Mouse (Mus musculus) right cerebral cortex, postnatal 10 days (tissue): ENCODE measurements around the gene Nxt2.
"Not testable (repeated sequence)": the region's sequence is repeated elsewhere in the genome, so short reads cannot be mapped to it uniquely, and the experiment has no call there.

ENCODE experiments used
- DNase-seq, 2 experiments: peaks; one replicate each; pipeline ENCODE4 v3.0.0; 2021; ENCODE audit warnings: low spot score in 2 of 2

The Nxt2 gene

DNA sequence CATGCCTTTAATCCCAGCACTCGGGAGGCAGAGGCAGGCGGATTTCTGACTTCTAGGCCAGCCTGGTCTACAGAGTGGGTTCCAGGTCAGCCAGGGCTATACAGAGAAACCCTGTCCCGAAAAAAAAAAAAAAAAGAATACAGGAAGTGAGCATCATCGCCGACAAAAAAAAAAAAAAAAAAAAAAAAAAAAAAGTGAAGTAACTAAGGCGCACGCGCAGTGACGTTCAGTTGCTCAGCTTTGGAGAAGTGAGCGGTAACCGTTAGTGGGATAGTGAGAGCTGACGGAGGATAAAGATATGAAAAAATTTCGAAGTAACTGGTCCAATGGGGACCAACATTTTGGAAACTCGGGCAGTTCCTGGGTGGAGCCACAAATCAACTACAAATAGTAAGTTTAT lies at the start of gene Nxt2:
Gene Nxt2, plus strand, starts transcription at position 229 of the 400 bp plus-strand sequence.
- no peak for DNase-seq

DNA sequence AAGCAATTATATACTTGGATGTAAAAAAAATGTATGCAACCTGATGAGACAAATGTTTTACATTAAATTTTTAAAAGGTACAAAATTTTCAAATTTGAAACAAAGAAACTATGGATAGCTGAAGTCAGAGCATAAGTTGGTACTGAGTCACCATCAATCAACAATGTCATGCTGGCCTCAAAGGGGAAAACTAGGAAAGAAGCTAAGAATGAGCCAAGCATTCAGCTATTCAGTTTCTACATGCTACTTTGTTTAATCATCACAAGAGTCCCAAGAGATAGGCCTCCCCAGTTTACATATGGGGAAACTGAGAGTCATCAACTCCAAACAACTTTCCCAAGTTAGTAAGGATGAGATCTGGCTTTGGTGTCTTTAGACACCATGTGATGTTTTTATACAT lies 49.6 kb upstream of the Nxt2 start:
- DNase-seq, result no peak

DNA sequence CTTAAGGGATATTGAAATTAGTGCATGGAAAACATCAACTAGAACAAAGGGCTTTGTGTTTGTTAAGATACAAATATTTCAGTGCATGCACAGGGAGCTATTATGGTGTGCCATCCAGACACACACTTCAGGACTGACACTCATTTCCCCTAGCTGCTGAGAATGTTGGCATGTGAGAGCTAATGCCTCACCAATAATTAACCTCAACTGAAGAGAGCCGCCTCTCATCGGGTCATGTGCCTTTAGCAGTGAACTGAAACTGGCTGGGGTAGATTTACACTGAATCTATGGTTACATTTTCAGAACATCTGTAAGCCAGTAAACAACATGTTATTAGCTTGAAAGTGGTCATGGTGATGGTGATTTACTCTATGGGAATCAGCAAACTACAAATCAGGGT lies 44.5 kb upstream of the Nxt2 start:
- no peak for DNase-seq

DNA sequence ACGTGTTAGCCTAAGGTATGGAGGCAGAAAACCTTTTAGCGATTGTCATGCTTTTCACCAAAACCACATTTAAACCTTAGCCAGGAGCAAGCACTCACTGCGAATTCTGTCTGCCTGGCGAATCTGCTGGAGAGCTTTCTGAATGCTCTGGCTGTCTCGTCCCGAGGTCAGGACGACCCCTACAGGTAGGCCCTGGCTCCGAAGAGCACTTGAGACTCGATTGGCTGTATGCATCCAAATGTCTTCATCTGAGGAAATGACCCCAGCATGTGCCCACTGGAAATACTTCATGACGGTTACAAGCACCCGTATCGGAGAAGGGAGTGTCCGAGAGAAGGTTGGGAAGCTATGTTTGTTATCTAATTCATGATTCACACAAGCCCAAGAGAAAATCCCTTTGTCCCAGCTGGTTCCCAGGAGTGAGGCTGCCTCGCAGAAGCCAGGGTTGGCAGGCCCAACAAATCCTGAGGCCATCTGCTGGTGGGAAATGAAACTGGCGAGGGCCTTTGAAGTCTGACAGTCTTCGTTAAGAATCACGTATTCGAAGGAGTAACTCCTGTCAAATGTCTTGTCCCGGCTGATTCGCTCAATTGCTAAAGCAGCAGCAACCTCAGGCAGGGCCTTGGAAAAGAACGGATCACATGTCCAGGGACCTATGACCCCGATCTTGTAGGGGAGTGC lies 37.4 kb upstream of the Nxt2 start:
- peak; percentile 58 to 70 for DNase-seq

DNA sequence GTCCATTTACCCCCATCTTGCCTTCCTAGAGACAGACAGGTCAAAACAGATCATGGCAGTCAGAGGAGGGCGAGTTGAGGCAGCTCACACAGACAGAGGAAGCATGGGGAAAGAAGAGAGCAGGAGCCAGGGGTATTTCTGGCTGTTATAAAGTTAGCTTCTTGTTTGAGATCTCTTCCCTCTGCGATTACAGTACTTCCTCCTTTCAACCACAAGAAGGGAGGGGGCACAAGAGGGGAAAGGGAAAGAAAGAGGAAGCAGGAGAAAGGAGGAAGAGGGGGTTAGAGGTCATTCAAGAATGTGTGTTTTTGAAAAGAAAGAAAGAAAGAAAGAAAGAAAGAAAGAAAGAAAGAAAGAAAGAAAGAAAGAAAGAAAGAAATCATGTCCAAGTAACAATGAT lies 36.2 kb upstream of the Nxt2 start:
- no peak for DNase-seq

DNA sequence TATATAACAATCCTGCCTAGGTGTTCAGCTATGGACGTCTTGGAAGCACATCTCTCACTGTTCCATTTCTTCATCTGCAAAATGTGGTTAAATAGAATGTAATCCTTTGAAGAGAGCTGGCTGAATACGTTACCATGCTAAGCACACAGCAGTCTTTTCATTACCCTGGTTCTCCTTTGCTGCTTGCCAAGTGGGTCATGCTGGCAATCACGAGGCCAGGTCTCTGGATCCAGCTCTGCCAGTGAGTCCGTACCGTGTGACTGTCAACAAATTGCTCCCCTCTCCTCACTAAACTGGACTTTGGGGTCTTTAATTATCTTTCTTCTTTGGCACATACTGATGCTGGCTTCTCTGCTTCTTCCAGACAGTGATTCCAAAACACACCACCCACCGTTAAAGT lies 32.1 kb upstream of the Nxt2 start:
- DNase-seq, result peak; percentile 35 to 54

DNA sequence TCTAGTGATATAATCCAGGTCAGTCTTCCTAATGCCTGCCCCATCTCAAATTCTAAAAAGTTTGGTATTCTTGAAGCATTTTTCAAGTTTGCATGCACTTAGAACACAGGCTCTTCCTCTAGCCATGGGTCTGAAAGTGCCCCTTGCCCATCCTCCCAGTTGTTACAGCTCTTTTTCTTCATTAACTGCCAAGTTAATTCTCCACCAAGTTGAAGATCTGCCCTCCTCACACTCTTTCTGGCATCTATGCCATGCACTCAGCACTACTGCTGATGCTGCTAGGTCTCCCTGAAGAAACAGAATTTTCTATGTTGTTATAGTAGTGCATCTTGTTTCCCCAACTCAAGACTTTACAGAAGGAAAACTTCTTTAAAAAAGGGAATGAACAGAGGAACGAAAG lies 31.0 kb upstream of the Nxt2 start:
- DNase-seq, result no peak

DNA sequence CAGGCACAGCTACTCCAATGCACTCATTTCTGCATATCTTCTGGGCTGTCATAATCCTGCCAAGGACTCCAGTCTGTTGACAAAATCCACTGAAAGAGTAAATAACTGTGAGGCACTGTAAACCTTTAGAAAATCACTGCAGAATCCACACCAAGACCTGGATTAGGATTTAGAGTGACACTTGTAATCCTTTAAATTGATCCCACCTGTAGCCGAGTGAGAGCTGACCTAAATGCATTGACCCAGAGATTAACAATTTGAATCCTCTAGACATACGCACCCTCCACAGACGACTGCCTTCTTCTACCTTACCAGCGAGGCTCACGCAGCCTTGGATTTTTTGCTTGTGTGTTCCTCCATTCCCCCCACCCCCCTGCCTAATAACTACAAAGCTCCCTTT lies 29.7 kb upstream of the Nxt2 start, which contains the start of gene Gucy2f:
Gene Gucy2f, minus strand, starts transcription at position 101 of the 400 bp plus-strand sequence.
- DNase-seq, result no peak

DNA sequence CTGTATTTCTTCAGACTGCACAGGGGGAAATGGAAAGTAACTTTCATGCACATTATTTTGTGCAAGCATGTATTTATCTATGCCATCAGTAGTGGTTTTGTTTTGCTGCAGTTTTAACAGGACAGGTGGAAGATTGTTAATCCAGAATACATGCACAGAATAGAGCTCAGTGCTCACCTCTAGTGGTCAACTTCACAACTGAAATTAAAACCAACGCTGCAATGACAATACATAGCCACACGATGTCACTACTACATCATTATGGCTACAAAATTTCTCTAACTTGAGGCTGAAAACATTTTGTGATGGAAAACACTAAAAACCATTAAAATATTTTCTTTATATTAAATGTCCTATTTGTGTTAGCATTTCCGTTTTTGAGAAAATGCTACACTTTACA lies 26.3 kb upstream of the Nxt2 start:
- peak; percentile 38 to 46 for DNase-seq

DNA sequence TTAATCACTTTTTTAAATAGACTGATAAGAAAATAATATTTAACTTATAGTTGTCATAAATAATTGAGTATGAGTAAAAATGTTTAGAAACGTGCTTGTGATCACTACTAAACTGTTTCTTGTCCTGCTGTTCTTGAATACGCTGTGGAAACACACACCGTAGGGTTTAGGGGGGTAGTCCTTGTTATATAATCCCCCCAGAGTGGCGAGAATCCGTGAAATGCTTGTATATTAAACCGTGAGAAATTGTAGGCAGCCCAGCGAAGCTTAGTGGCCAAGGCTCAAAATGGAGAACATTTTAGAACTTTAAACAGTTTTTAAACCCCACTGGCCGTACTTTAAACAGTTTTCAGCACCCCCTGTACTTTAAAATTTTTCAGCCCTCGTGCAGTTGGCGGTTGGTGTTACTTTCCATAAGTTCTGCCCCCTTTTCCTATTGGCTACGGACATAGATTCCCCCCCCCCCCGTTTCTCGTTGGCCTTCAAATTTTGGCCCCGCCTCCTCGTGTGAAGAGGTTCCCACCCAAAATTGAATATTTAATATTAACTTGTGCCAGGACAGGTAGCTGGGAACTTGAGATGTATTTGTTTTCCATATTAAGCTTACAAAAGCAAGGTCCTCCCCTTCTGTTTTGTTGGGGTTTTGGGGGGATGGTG lies 956 bp downstream of the Nxt2 start:
- peak in 1 of 2 experiments; percentile 23 for DNase-seq

DNA sequence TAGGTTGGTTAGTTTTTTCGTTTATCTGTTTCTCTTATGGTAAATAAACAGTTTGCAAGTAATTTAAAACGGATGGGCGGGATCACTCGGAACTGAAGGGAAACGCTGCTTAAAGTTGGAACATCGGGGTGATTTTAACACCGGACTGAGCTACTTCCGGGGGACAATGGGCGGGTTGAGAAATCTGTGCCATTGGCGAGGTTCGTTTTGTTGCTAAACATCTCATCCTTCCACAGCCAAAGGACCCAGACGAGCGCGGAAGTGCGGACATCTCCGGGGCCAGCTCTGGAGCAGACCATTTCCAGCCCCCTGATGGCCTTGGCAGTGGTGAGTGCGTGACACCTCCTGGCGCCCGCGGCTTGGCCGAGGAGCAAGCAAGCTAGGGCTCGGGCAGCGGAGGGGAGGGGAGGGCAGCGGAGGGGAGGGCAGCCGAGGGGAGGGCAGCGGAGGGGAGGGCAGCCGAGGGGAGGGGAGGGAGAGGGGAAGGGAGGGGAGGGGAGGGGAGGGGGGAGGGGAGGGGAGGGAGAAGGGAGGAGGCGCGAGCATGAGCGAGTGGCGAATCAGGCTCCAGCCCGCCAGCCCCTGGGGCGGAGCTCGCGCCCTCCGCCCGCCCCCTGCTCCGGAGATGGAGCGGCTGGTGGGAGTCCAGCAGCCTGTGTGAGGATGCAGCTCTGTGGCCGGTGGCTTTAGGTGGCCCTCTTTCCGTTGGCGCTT lies 1.6 kb downstream of the Nxt2 start:
- DNase-seq, result peak; percentile 82 to 83

DNA sequence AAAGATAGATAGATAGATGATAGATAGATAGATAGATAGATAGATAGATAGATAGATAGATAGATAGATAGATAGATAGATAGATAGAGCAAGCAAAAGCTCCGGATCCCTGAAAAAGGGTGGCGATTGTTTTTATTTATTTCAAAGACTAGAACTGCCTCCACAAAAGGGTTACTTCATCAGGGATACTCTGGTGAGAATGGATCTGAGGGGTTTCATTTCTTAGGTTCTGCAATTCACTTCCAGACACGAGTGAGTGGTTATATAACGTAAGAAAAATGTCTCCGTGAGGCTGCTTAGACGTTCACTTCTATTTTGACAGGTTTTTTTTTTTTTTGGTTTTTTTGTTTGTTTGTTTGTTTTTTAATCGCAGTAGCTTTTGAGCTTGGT lies 2.2 kb downstream of the Nxt2 start:
- DNase-seq, result no peak

DNA sequence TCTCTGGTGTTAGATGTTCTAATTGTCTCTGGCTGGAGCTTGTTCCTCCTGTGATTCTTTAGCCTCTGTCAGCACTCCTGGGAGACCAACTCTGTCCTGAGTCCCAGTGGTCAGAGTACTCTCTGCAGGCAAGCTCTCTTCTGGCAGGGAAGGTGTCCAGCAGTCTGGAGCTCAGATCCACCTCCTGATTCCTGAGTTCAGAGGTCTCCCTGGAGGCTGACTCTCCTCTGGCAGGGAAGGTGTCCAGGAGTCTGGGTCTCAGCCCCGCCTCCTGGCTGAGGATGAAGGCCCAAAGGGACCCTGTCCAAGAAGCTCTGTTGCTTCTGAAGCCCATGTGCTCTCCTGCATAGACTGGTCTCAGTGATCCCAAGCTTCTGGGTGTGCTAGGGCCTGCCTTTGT lies 9.6 kb downstream of the Nxt2 start:
- not testable (repeated sequence) for DNase-seq

DNA sequence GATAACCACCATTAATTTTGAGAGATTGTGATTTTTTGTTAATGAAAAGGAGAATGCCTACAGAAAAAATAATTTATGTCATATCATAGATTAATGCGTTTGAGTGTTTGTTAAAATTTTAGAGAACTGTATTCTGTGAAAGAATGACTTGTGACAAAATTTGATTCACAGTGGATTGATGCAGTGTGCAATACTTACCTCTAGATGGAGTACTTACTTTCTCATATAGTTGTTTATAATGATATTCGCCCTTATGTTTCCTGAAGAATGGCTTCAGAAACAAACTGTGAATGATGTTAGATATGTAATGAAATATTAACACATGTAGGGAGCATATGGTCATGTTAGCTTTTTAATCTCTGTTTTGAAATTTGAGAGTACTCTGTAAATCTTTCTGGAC lies 10.5 kb downstream of the Nxt2 start:
- DNase-seq, result no peak

DNA sequence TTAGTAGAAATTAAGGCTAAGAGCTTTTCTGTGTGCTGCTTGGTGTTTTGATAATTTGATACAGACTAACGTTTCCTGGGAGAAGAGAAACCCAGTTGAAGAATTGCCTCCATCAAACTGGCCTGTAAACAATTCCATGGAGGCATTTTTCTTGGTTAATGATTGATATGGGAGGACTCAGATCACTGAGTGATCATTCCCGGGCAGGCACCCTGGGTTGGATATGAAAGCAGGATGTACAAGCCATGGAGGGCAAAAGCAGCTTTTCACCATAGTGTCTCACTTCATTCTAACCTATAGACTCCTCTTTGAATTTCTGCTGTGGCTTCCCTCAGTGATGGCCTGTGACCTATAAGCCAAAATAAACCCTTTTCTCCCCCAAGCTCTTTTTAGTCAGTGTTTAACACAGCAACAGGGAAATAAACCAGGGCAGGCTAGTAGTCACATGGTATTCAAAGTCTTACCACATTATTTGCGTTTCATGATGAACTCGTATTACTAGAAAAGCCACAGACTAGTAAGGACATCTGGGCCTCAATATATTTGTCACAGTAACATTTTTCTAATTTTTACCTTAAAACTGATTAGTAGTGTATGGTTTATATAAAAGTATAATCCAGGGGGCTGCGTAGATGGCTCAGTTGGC lies 19.2 kb downstream of the Nxt2 start:
- no peak for DNase-seq

DNA sequence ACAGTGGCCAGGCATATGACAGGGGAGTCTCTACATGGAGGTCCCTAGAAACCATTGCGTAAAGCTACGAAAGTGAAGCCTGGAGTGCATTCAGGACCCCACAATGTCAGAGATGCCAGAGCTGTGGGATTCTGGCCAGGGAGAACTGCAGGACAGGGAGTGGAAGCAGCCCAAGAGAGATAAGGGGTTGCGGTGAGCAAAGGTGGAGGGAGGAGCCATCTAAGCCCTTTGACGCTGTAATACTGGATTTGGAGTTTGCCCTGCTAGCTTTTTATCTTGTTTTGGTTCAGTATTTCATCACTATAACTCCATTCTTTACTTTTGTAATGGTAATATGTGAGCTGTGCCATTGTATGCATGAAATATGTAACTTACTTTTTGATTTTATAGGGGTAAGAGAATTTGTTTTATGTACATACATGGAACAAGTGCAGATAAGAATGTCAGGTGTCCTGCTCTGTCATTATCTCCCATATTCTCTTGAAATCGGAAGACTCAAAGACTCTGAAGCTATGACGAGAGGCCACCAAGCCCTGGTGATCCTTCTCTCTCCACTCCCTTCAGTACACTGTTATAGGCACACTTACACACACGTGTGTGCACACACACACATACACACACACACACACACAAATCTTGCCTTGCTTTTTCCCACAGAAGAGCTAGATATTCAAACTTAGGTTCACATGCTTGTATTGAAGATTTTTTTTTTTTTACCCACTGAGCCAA lies 23.6 kb downstream of the Nxt2 start:
- no peak for DNase-seq

DNA sequence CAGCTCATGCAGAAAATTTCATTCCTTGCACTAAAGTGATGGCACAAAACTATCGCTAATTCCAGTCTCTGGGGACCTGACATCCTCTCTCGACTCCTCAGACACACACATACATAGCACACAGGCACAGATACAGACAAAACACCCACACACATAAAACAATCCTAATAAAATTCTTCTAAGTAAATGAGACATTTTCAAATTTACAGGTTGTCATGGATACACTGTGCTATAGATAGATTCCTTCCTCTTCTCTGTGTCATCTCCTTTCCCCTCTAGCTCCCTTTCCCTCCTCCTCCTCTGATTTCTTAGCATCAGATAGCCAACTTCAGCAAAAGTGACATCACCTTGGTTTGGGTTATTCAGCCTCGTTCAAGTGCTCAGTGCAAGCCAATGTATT lies 49.5 kb downstream of the Nxt2 start:
- peak in 1 of 2 experiments; percentile 20 for DNase-seq

DNA sequence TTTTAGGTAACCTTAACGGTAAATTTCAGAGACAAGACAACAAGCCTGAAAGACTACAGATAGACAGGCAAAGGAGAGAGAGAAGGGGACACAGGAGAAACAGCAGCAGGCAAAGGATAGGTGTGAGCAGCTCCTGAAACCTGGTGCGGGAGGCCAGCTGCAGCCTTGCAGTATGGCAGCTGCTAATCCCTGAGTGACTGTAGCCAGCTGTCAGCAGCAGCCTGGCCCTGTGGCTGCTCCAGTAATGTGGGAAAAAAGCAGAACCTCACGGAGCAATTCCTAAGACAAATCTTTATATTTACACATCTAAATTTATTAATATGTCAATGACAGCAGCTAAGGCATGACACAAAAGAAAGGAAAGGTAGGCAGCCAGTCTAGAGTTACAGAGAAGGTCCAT lies 50.0 kb downstream of the Nxt2 start:
- DNase-seq, result no peak

DNA sequence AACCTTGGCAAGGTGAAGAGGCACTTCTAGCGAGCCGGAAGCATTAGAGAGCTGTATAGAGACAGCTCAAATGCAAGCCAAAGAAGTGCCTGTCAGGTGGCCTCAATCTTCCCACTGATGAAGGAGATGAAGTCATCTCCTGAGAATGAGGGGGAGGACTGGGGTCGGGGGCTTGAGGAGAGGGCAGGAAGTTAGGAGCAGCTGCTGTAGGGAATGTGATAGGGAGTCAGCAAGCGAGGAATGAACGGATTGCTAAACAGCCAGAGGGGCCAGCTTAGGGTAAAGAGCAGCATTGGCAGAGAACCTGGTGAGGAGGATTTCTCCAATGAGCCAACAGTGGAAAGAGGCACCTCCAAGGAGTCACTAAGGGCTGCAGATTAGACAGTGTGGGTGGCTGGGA lies 59.3 kb downstream of the Nxt2 start:
- no peak for DNase-seq
